Mouse (Mus musculus) MEL (cell line): ENCODE measurements around the gene Mrps26. TPM values are rescaled to one million over a fixed set of nuclear protein-coding genes. Genes with fewer than 3 reads are reported as not detected.

Experiments used
- DNase-seq: peaks from one replicate; pipeline ENCODE4 v3.0.0; 2011; ENCODE audit warnings: low read depth, low spot score
- H3K27ac ChIP-seq: 2 replicates; pipeline ENCODE4 v1.5.1; 2012; ENCODE audit warnings: low read depth, mild to moderate bottlenecking, control low read depth, low read length, moderate library complexity; ENCODE audit not compliant: control insufficient read depth
- H3K27me3 ChIP-seq, 2 experiments: fragments of 150-350 bp in 1 of 2; sonication (generic) in 1 of 2; 2 replicates each; pipeline ENCODE4 v1.6.1; 2012; ENCODE audit warnings: low read length in 2 of 2, mild to moderate bottlenecking in 2 of 2, improper control_type of control experiment in 1 of 2, moderate library complexity in 1 of 2; ENCODE audit not compliant: insufficient read depth in 2 of 2, control insufficient read depth in 1 of 2
- H3K36me3 ChIP-seq, 2 experiments: 2 replicates each; pipeline ENCODE4 v1.6.1; 2012 to 2014; ENCODE audit warnings: low read length in 2 of 2, improper control_type of control experiment in 1 of 2, inconsistent platforms in 1 of 2, mild to moderate bottlenecking in 1 of 2; ENCODE audit not compliant: insufficient read depth in 2 of 2, control insufficient read depth in 1 of 2
- H3K4me1 ChIP-seq, 2 experiments: fragments of 150-350 bp in 1 of 2; sonication (generic) in 1 of 2; 2 replicates each; pipeline ENCODE4 v1.6.1; 2012; ENCODE audit warnings: low read length in 2 of 2, improper control_type of control experiment in 1 of 2, mild to moderate bottlenecking in 1 of 2; ENCODE audit not compliant: insufficient read depth in 2 of 2, control insufficient read depth in 1 of 2
- H3K4me3 ChIP-seq, 2 experiments: fragments of 150-350 bp in 1 of 2; sonication (generic) in 1 of 2; 2 replicates each; pipeline ENCODE4 v1.5.1; 2012; ENCODE audit warnings: low read depth in 2 of 2, low read length in 2 of 2, mild to moderate bottlenecking in 2 of 2, moderate library complexity in 2 of 2, control low read depth in 1 of 2, improper control_type of control experiment in 1 of 2; ENCODE audit not compliant: control insufficient read depth in 1 of 2, insufficient read depth in 1 of 2
- H3K79me2 ChIP-seq: 2 replicates; pipeline ENCODE4 v1.6.1; 2012; ENCODE audit warnings: mild to moderate bottlenecking, low read length, moderate library complexity; ENCODE audit not compliant: control insufficient read depth, poor library complexity, insufficient read depth
- H3K9ac ChIP-seq: 2 replicates; pipeline ENCODE4 v1.6.1; 2012; ENCODE audit warnings: low read depth, mild to moderate bottlenecking, control low read depth, low read length, moderate library complexity; ENCODE audit not compliant: control insufficient read depth, poor library complexity, severe bottlenecking
- H3K9me3 ChIP-seq: fragments of 150-350 bp; sonication (generic); replicated peaks from 2 replicates; pipeline ENCODE4 v1.6.1; 2012; ENCODE audit warnings: mild to moderate bottlenecking, low read length, improper control_type of control experiment, moderate library complexity; ENCODE audit not compliant: insufficient read depth
- BHLHE40 ChIP-seq: IDR thresholded peaks from 2 replicates; pipeline ENCODE4 v1.6.1; 2012; ENCODE audit warnings: low read depth, mild to moderate bottlenecking, inconsistent platforms, low read length, improper control_type of control experiment, borderline replicate concordance
- CHD2 ChIP-seq: IDR thresholded peaks from 2 replicates; pipeline ENCODE4 v1.6.1; 2011; ENCODE audit warnings: low read length, improper control_type of control experiment
- CTCF ChIP-seq, 3 experiments: IDR thresholded peaks in 2 of 3; conservative IDR thresholded peaks in 1 of 3; 2 replicates each; pipeline ENCODE4 v1.5.1; 2011 to 2012; ENCODE audit warnings: low read length in 3 of 3, low read depth in 2 of 3, mild to moderate bottlenecking in 2 of 3, improper control_type of control experiment in 1 of 3, inconsistent platforms in 1 of 3, mixed read lengths in 1 of 3, moderate library complexity in 1 of 3; ENCODE audit not compliant: control insufficient read depth in 1 of 3, insufficient read depth in 1 of 3, poor library complexity in 1 of 3, severe bottlenecking in 1 of 3
- ELF1 ChIP-seq: IDR thresholded peaks from 2 replicates; pipeline ENCODE4 v1.6.1; 2014; ENCODE audit warnings: low read depth, mild to moderate bottlenecking, inconsistent platforms, low read length, improper control_type of control experiment, moderate library complexity
- EP300 ChIP-seq, 2 experiments: IDR thresholded peaks; 2 replicates each; pipeline ENCODE4 v1.6.1; 2011; ENCODE audit warnings: improper control_type of control experiment in 2 of 2, low read length in 2 of 2, low read depth in 1 of 2, mild to moderate bottlenecking in 1 of 2
- ETS1 ChIP-seq: IDR thresholded peaks from 2 replicates; pipeline ENCODE4 v1.6.1; 2012; ENCODE audit warnings: low read depth, mild to moderate bottlenecking, inconsistent platforms, low read length, improper control_type of control experiment, moderate library complexity
- GABPA ChIP-seq: IDR thresholded peaks from 2 replicates; pipeline ENCODE4 v1.6.1; 2012; ENCODE audit warnings: low read depth, mild to moderate bottlenecking, inconsistent platforms, low read length, improper control_type of control experiment, moderate library complexity
- HCFC1 ChIP-seq: IDR thresholded peaks from 2 replicates; pipeline ENCODE4 v1.6.1; 2012; ENCODE audit warnings: low read depth, mild to moderate bottlenecking, inconsistent platforms, low read length, improper control_type of control experiment, moderate library complexity
- JUND ChIP-seq: IDR thresholded peaks from 2 replicates; pipeline ENCODE4 v1.6.1; 2011; ENCODE audit warnings: low read depth, mild to moderate bottlenecking, improper control_type of control experiment, low read length
- KAT2A ChIP-seq: conservative IDR thresholded peaks from 2 replicates; pipeline ENCODE4 v1.6.1; 2012; ENCODE audit warnings: low read depth, low read length, improper control_type of control experiment, inconsistent platforms
- MAFK ChIP-seq: IDR thresholded peaks from 2 replicates; pipeline ENCODE4 v1.6.1; 2011; ENCODE audit warnings: low read depth, mild to moderate bottlenecking, low read length, improper control_type of control experiment, borderline replicate concordance
- MAX ChIP-seq: IDR thresholded peaks from 2 replicates; pipeline ENCODE4 v1.6.1; 2011; ENCODE audit warnings: low read length, improper control_type of control experiment
- MAZ ChIP-seq: IDR thresholded peaks from 2 replicates; pipeline ENCODE4 v1.6.1; 2012; ENCODE audit warnings: low read depth, mild to moderate bottlenecking, inconsistent platforms, low read length, improper control_type of control experiment
- MEF2A ChIP-seq: IDR thresholded peaks from 2 replicates; pipeline ENCODE4 v1.6.1; 2014; ENCODE audit warnings: low read depth, mild to moderate bottlenecking, inconsistent platforms, low read length, improper control_type of control experiment; ENCODE audit not compliant: poor library complexity, insufficient replicate concordance, severe bottlenecking; ENCODE audit errors: extremely low read depth
- MYB ChIP-seq: IDR thresholded peaks from 2 replicates; pipeline ENCODE4 v1.6.1; 2011; ENCODE audit warnings: mild to moderate bottlenecking, low read depth, low read length, improper control_type of control experiment
- MYC ChIP-seq: IDR thresholded peaks from 2 replicates; pipeline ENCODE4 v1.6.1; 2011; ENCODE audit warnings: low read depth, mild to moderate bottlenecking, low read length, improper control_type of control experiment, moderate library complexity
- NELFE ChIP-seq: IDR thresholded peaks from 2 replicates; pipeline ENCODE4 v1.6.1; 2011; ENCODE audit warnings: low read depth, low read length, improper control_type of control experiment
- NRF1 ChIP-seq: IDR thresholded peaks from 2 replicates; pipeline ENCODE4 v1.6.1; 2014; ENCODE audit warnings: low read depth, mild to moderate bottlenecking, inconsistent platforms, low read length, improper control_type of control experiment, moderate library complexity; ENCODE audit not compliant: poor library complexity, insufficient read depth, severe bottlenecking
- POLR2A ChIP-seq, 2 experiments: IDR thresholded peaks; 2 replicates each; pipeline ENCODE4 v1.6.1; 2011 to 2012; ENCODE audit warnings: low read length in 2 of 2, mild to moderate bottlenecking in 2 of 2, control low read depth in 1 of 2, improper control_type of control experiment in 1 of 2, low read depth in 1 of 2, moderate library complexity in 1 of 2; ENCODE audit not compliant: control insufficient read depth in 1 of 2, insufficient read depth in 1 of 2, poor library complexity in 1 of 2
- POLR2AphosphoS2 ChIP-seq: IDR thresholded peaks from 2 replicates; pipeline ENCODE4 v1.6.1; 2011; ENCODE audit warnings: low read length, improper control_type of control experiment
- POLR2AphosphoS5 ChIP-seq: IDR thresholded peaks from 2 replicates; pipeline ENCODE4 v1.6.1; 2012; ENCODE audit warnings: low read depth, borderline replicate concordance, mild to moderate bottlenecking, inconsistent platforms, low read length, moderate library complexity, mixed read lengths
- RAD21 ChIP-seq: IDR thresholded peaks from 2 replicates; pipeline ENCODE4 v1.6.1; 2011; ENCODE audit warnings: mild to moderate bottlenecking, low read depth, low read length, improper control_type of control experiment
- RCOR1 ChIP-seq: IDR thresholded peaks from 2 replicates; pipeline ENCODE4 v1.6.1; 2012; ENCODE audit warnings: low read depth, mild to moderate bottlenecking, inconsistent platforms, low read length, improper control_type of control experiment
- SIN3A ChIP-seq: IDR thresholded peaks from 2 replicates; pipeline ENCODE4 v1.6.1; 2012; ENCODE audit warnings: low read length, improper control_type of control experiment, inconsistent platforms
- SMC3 ChIP-seq: IDR thresholded peaks from 2 replicates; pipeline ENCODE4 v1.6.1; 2011; ENCODE audit warnings: low read depth, low read length, improper control_type of control experiment
- TBP ChIP-seq: IDR thresholded peaks from 2 replicates; pipeline ENCODE4 v1.8.0; 2011; ENCODE audit warnings: low read depth, low read length, improper control_type of control experiment
- TCF12 ChIP-seq: IDR thresholded peaks from 2 replicates; pipeline ENCODE4 v1.6.1; 2014; ENCODE audit warnings: low read depth, mild to moderate bottlenecking, inconsistent platforms, low read length, improper control_type of control experiment, moderate library complexity
- UBTF ChIP-seq: IDR thresholded peaks from 2 replicates; pipeline ENCODE4 v1.6.1; 2012; ENCODE audit warnings: low read depth, mild to moderate bottlenecking, inconsistent platforms, low read length, improper control_type of control experiment, moderate library complexity, borderline replicate concordance; ENCODE audit not compliant: insufficient read depth
- USF1 ChIP-seq: IDR thresholded peaks from 2 replicates; pipeline ENCODE4 v1.6.1; 2014; ENCODE audit warnings: low read depth, mild to moderate bottlenecking, inconsistent platforms, low read length, improper control_type of control experiment, moderate library complexity
- USF2 ChIP-seq, 2 experiments: IDR thresholded peaks; 2 replicates each; pipeline ENCODE4 v1.6.1; 2011 to 2012; ENCODE audit warnings: improper control_type of control experiment in 2 of 2, low read length in 2 of 2, borderline replicate concordance in 1 of 2, inconsistent platforms in 1 of 2, low read depth in 1 of 2, mild to moderate bottlenecking in 1 of 2; ENCODE audit not compliant: insufficient read depth in 1 of 2
- ZC3H11A ChIP-seq: IDR thresholded peaks from 2 replicates; pipeline ENCODE4 v1.6.1; 2012; ENCODE audit warnings: low read depth, mild to moderate bottlenecking, inconsistent platforms, low read length, improper control_type of control experiment
- ZKSCAN1 ChIP-seq: IDR thresholded peaks from 2 replicates; pipeline ENCODE4 v1.6.1; 2012; ENCODE audit warnings: low read depth, mild to moderate bottlenecking, inconsistent platforms, low read length, improper control_type of control experiment, moderate library complexity
- ZMIZ1 ChIP-seq: IDR thresholded peaks from 2 replicates; pipeline ENCODE4 v1.6.1; 2012; ENCODE audit warnings: low read depth, mild to moderate bottlenecking, inconsistent platforms, low read length, improper control_type of control experiment, moderate library complexity
- ZNF384 ChIP-seq: IDR thresholded peaks from 2 replicates; pipeline ENCODE4 v1.6.1; 2012; ENCODE audit warnings: low read depth, mild to moderate bottlenecking, inconsistent platforms, low read length, improper control_type of control experiment
- polyA plus RNA-seq, 2 experiments: library from polyadenylated mRNA; stranded (reverse) in 1 of 2; unstranded in 1 of 2; fragments of >175 nt in 1 of 2; fragments of >200 nt in 1 of 2; gene quantifications; 2 replicates each; pipeline versions ENCODE4 v1.2.1 to v1.2.4; 2012; ENCODE audit warnings: low replicate concordance in 2 of 2, low read depth in 1 of 2; ENCODE audit not compliant: insufficient read length in 2 of 2, insufficient read depth in 1 of 2, missing spikeins in 1 of 2
- total RNA-seq: library from RNA; depleted of rRNA; stranded (reverse); fragments of 300-350 nt; gene quantifications from 2 replicates; pipeline ENCODE4 v1.2.3, GENCODE M21; 2012; rRNA removed

The Mrps26 gene
- total RNA-seq (108 and 121 TPM in 2 replicates), polyA plus RNA-seq (100 to 1,000 TPM in 1 of 2 experiments, not detected in 1; 154 TPM)

GRCm38 (mm10) chr2:130563212-130564055 is at the start of gene Mrps26:
Mrps26 (plus strand) TSS chr2:130563742.
- H3K4me3 ChIP-seq: peak within 1 kb of the TSS; percentile 88 to 91
- H3K4me1 ChIP-seq: peaks cover 2 to 7% of the 10 kb centered on the region in 2 experiments; a peak in 2 of 4 replicates
- DNase-seq: peak; percentile 97
- H3K9me3 ChIP-seq: no peaks in the 10 kb centered on the region
- H3K27ac ChIP-seq: 0 out of 2 replicates have a peak within 1 kb of the TSS, but pooled peaks have one; percentile 23
- no peaks in the 10 kb centered on the region for H3K27me3 ChIP-seq
- peak within 1 kb of the TSS; percentile 91 for H3K9ac ChIP-seq
- peaks cover 17% of the 10 kb centered on the region for H3K79me2 ChIP-seq
- H3K36me3 ChIP-seq: peaks cover 4 to 5% of the 10 kb centered on the region in 2 experiments
- peak; percentile 52 for TF ChIP-seq SMC3
- TF ChIP-seq MAFK: no peak
- no peak for TF ChIP-seq USF1
- peak; percentile 11; the same call in 1 of the 2 replicates for TF ChIP-seq MEF2A
- TF ChIP-seq MAZ: peak; percentile 59; the same call in 1 of the 2 replicates
- TF ChIP-seq CTCF (IDR thresholded peaks at IDR 0.05 in 2 of 3, conservative IDR thresholded peaks at IDR 0.05 in 1 of 3; ENCODE audit: control insufficient read depth in 1 of 3, insufficient read depth in 1 of 3, low read depth in 2 of 3, low read length in 3 of 3, poor library complexity in 1 of 3, severe bottlenecking in 1 of 3): peak; percentile 37 to 60 (median 47)
- TF ChIP-seq ELF1: peak; percentile 96
- TF ChIP-seq RAD21: peak; percentile 46
- no peak for TF ChIP-seq JUND
- peak; percentile 90 for TF ChIP-seq ZMIZ1
- no peak for TF ChIP-seq RCOR1
- no peak for TF ChIP-seq MYB
- TF ChIP-seq POLR2AphosphoS5: no peak
- TF ChIP-seq NELFE: peak; percentile 89
- peak; percentile 49; the same call in 1 of the 2 replicates for TF ChIP-seq MYC
- peak; percentile 88 for TF ChIP-seq SIN3A
- TF ChIP-seq ETS1: no peak
- TF ChIP-seq ZKSCAN1: no peak
- TF ChIP-seq USF2 (IDR thresholded peaks at IDR 0.05; ENCODE audit: borderline replicate concordance in 1 of 2, insufficient read depth in 1 of 2, low read depth in 1 of 2, low read length in 2 of 2): no peak
- peak; percentile 94 to 96 for TF ChIP-seq POLR2A (IDR thresholded peaks at IDR 0.05; ENCODE audit: control insufficient read depth in 1 of 2, insufficient read depth in 1 of 2, low read depth in 1 of 2, low read length in 2 of 2, poor library complexity in 1 of 2)
- TF ChIP-seq HCFC1: peak; percentile 86
- TF ChIP-seq MAX: peak; percentile 66
- TF ChIP-seq BHLHE40: no peak
- no peak for TF ChIP-seq ZNF384
- no peak for TF ChIP-seq UBTF
- TF ChIP-seq EP300 (IDR thresholded peaks at IDR 0.05; ENCODE audit: low read depth in 1 of 2, low read length in 2 of 2): no peak
- TF ChIP-seq NRF1: peak; percentile 90
- peak; percentile 55; the same call in 1 of the 2 replicates for TF ChIP-seq KAT2A
- no peak for TF ChIP-seq CHD2
- peak; percentile 57; the same call in 1 of the 2 replicates for TF ChIP-seq TCF12
- TF ChIP-seq POLR2AphosphoS2: peak; percentile 92
- peak; percentile 66 for TF ChIP-seq TBP
- TF ChIP-seq GABPA: no peak
- peak; percentile 34; the same call in 1 of the 2 replicates for TF ChIP-seq ZC3H11A
